Mouse (Mus musculus) right cerebral cortex, postnatal 25 days (tissue): Measurements from ENCODE around the gene Park7.

Experiments
- DNase-seq: peaks from one replicate; pipeline ENCODE4 v3.0.0; 2022

The Park7 gene

GRCm38 (mm10) chr4:150914290-150914733 is at the start of gene Park7, which contains the start of gene Tnfrsf9:
Gene Park7, minus strand, starts transcription at chr4:150914437.
Gene Tnfrsf9, plus strand, starts transcription at chr4:150914562.
- peak; percentile 95 for DNase-seq

GRCm38 (mm10) chr4:150963711-150964110 is 49.5 kb upstream of the Park7 start:
- DNase-seq: no peak

GRCm38 (mm10) chr4:150962231-150962630 is 48.0 kb upstream of the Park7 start:
- no peak for DNase-seq

- DNase-seq: no peak
Measured at GRCm38 (mm10) chr4:150958536-150958935, 44.3 kb upstream of the Park7 start.

- no peak for DNase-seq
Measured at GRCm38 (mm10) chr4:150957106-150957458, 42.8 kb upstream of the Park7 start.

- DNase-seq: no peak
Measured at GRCm38 (mm10) chr4:150956369-150957105, 42.3 kb upstream of the Park7 start.

- no peak for DNase-seq
Measured at GRCm38 (mm10) chr4:150950972-150951371, 36.7 kb upstream of the Park7 start.

GRCm38 (mm10) chr4:150944707-150945106 is 30.5 kb upstream of the Park7 start:
- DNase-seq: no peak

- DNase-seq: no peak
Measured at GRCm38 (mm10) chr4:150939991-150940651, 25.9 kb upstream of the Park7 start.

- no peak for DNase-seq
Measured at GRCm38 (mm10) chr4:150938063-150938452, 23.8 kb upstream of the Park7 start.

- DNase-seq: peak; percentile 45
Measured at GRCm38 (mm10) chr4:150937293-150938062, 23.2 kb upstream of the Park7 start.

- DNase-seq: no peak
Measured at GRCm38 (mm10) chr4:150933503-150933902, 19.3 kb upstream of the Park7 start.

GRCm38 (mm10) chr4:150927789-150928188 is 13.6 kb upstream of the Park7 start:
- DNase-seq: no peak

GRCm38 (mm10) chr4:150926924-150927705 is 12.9 kb upstream of the Park7 start:
- DNase-seq: no peak

- DNase-seq: no peak
Measured at GRCm38 (mm10) chr4:150925923-150926322, 11.7 kb upstream of the Park7 start.

- DNase-seq: no peak
Measured at GRCm38 (mm10) chr4:150924936-150925335, 10.7 kb upstream of the Park7 start.

GRCm38 (mm10) chr4:150924308-150924707 is 10.1 kb upstream of the Park7 start:
- DNase-seq: no peak

GRCm38 (mm10) chr4:150921206-150921605 is 7.0 kb upstream of the Park7 start:
- no peak for DNase-seq

- DNase-seq: no peak
Measured at GRCm38 (mm10) chr4:150917336-150918027, 3.2 kb upstream of the Park7 start.

- DNase-seq: peak; percentile 46
Measured at GRCm38 (mm10) chr4:150915181-150915906, 1.1 kb upstream of the Park7 start.

- DNase-seq: no peak
Measured at GRCm38 (mm10) chr4:150913743-150914142, 494 bp downstream of the Park7 start.
